Mouse (Mus musculus): ENCODE data around the gene Tcea3. TPM values are rescaled to one million over a fixed set of nuclear protein-coding genes. Genes with fewer than 3 reads are reported as not detected.

Gene Tcea3
- polyA plus RNA-seq, 1 experiment from 2014 or later, result 1.7 TPM

- no peak for ATAC-seq (ENCODE audit: low FRiP score)
- Histone ChIP-seq H3K27me3 (ENCODE audit: control insufficient read depth, insufficient read depth, low read length) (peaks cover 2% of the 10 kb centered on the region; the same call in 1 of the 2 replicates), H3K4me1 (ENCODE audit: control insufficient read depth, insufficient read depth, low read length) (peaks cover 5% of the 10 kb centered on the region; the same call in 1 of the 2 replicates), H3K9me3 (ENCODE audit: control insufficient read depth, low read length) (no peaks in the 10 kb centered on the region), H3K4me3 (ENCODE audit: low read depth, low read length) (no peak overlapping the region), H3K4me2 (no peak overlapping the region), H3K27ac (ENCODE audit: low read depth, low read length) (no peak overlapping the region), H3K36me3 (ENCODE audit: control insufficient read depth, insufficient read depth, low read length) (no peaks in the 10 kb centered on the region), H3K9ac (ENCODE audit: low read length) (no peak overlapping the region)
- WGBS, result 85% methylated on average over 10 of the region's 10 CpGs
- DNase-seq (ENCODE audit: low spot score, missing footprints), result peak; percentile 84
Measured at GRCm38 (mm10) chr4:136256696-136257095, 9.2 kb downstream of the Tcea3 start.

GRCm38 (mm10) chr4:136259916-136260315, 12.4 kb downstream of the Tcea3 start:
- H3K4me2 ChIP-seq, result no peak overlapping the region
- DNase-seq (ENCODE audit: low spot score, missing footprints) (no peak), ATAC-seq (ENCODE audit: low FRiP score) (no peak)
- no peaks in the 10 kb centered on the region for H3K9me3 ChIP-seq (ENCODE audit: control insufficient read depth, low read length)
- no peaks in the 10 kb centered on the region for H3K36me3 ChIP-seq (ENCODE audit: control insufficient read depth, insufficient read depth, low read length)
- 52% methylated on average over 3 of the region's 3 CpGs for WGBS
- no peak overlapping the region for H3K27ac ChIP-seq (ENCODE audit: low read depth, low read length)
- no peak overlapping the region for H3K9ac ChIP-seq (ENCODE audit: low read length)
- no peak overlapping the region for H3K4me3 ChIP-seq (ENCODE audit: low read depth, low read length)
- H3K4me1 ChIP-seq (ENCODE audit: control insufficient read depth, insufficient read depth, low read length), result peaks cover 5% of the 10 kb centered on the region; the same call in 1 of the 2 replicates
- no peaks in the 10 kb centered on the region for H3K27me3 ChIP-seq (ENCODE audit: control insufficient read depth, insufficient read depth, low read length)

- Histone ChIP-seq H3K4me2 (no peak overlapping the region), H3K9ac (ENCODE audit: low read length) (0 out of 2 replicates have a peak overlapping the region, but pooled peaks have one; percentile 1), H3K4me1 (ENCODE audit: control insufficient read depth, insufficient read depth, low read length) (peaks cover 5% of the 10 kb centered on the region; the same call in 1 of the 2 replicates), H3K4me3 (ENCODE audit: low read depth, low read length) (no peak overlapping the region), H3K27me3 (ENCODE audit: control insufficient read depth, insufficient read depth, low read length) (no peaks in the 10 kb centered on the region), H3K36me3 (ENCODE audit: control insufficient read depth, insufficient read depth, low read length) (no peaks in the 10 kb centered on the region), H3K9me3 (ENCODE audit: control insufficient read depth, low read length) (no peaks in the 10 kb centered on the region), H3K27ac (ENCODE audit: low read depth, low read length) (no peak overlapping the region)
- 43% methylated on average over 10 of the region's 10 CpGs for WGBS
- DNase-seq (ENCODE audit: low spot score, missing footprints), result peak; percentile 98
- ATAC-seq (ENCODE audit: low FRiP score), result peak; percentile 54; the same call in 1 of the 2 replicates
Measured at GRCm38 (mm10) chr4:136260491-136261180, 13.1 kb downstream of the Tcea3 start.

GRCm38 (mm10) chr4:136261912-136262311, 14.4 kb downstream of the Tcea3 start:
- no peaks in the 10 kb centered on the region for H3K9me3 ChIP-seq (ENCODE audit: control insufficient read depth, low read length)
- DNase-seq (ENCODE audit: low spot score, missing footprints) (no peak), ATAC-seq (ENCODE audit: low FRiP score) (no peak)
- no peaks in the 10 kb centered on the region for H3K27me3 ChIP-seq (ENCODE audit: control insufficient read depth, insufficient read depth, low read length)
- H3K4me2 ChIP-seq, result no peak overlapping the region
- WGBS, result 86% methylated on average over 10 of the region's 10 CpGs
- no peak overlapping the region for H3K27ac ChIP-seq (ENCODE audit: low read depth, low read length)
- no peaks in the 10 kb centered on the region for H3K36me3 ChIP-seq (ENCODE audit: control insufficient read depth, insufficient read depth, low read length)
- no peak overlapping the region for H3K9ac ChIP-seq (ENCODE audit: low read length)
- H3K4me1 ChIP-seq (ENCODE audit: control insufficient read depth, insufficient read depth, low read length), result peaks cover 3% of the 10 kb centered on the region; the same call in 1 of the 2 replicates
- H3K4me3 ChIP-seq (ENCODE audit: low read depth, low read length), result no peak overlapping the region

GRCm38 (mm10) chr4:136263555-136263954, 16.0 kb downstream of the Tcea3 start:
- no peaks in the 10 kb centered on the region for H3K36me3 ChIP-seq (ENCODE audit: control insufficient read depth, insufficient read depth, low read length)
- no peak overlapping the region for H3K4me2 ChIP-seq
- peaks cover 3% of the 10 kb centered on the region; the same call in 1 of the 2 replicates for H3K4me1 ChIP-seq (ENCODE audit: control insufficient read depth, insufficient read depth, low read length)
- no peak overlapping the region for H3K9ac ChIP-seq (ENCODE audit: low read length)
- H3K4me3 ChIP-seq (ENCODE audit: low read depth, low read length), result no peak overlapping the region
- H3K27me3 ChIP-seq (ENCODE audit: control insufficient read depth, insufficient read depth, low read length), result no peaks in the 10 kb centered on the region
- no peaks in the 10 kb centered on the region for H3K9me3 ChIP-seq (ENCODE audit: control insufficient read depth, low read length)
- 94% methylated on average over 4 of the region's 4 CpGs for WGBS
- no peak overlapping the region for H3K27ac ChIP-seq (ENCODE audit: low read depth, low read length)
- no peak for ATAC-seq (ENCODE audit: low FRiP score)
- no peak for DNase-seq (ENCODE audit: low spot score, missing footprints)

- no peak overlapping the region for H3K27ac ChIP-seq (ENCODE audit: low read depth, low read length)
- DNase-seq (ENCODE audit: low spot score, missing footprints), result no peak
- no peak overlapping the region for H3K4me3 ChIP-seq (ENCODE audit: low read depth, low read length)
- H3K9ac ChIP-seq (ENCODE audit: low read length), result no peak overlapping the region
- H3K4me2 ChIP-seq, result no peak overlapping the region
- H3K36me3 ChIP-seq (ENCODE audit: control insufficient read depth, insufficient read depth, low read length), result no peaks in the 10 kb centered on the region
- no peaks in the 10 kb centered on the region for H3K4me1 ChIP-seq (ENCODE audit: control insufficient read depth, insufficient read depth, low read length)
- H3K9me3 ChIP-seq (ENCODE audit: control insufficient read depth, low read length), result no peaks in the 10 kb centered on the region
- ATAC-seq (ENCODE audit: low FRiP score), result no peak
- no peaks in the 10 kb centered on the region for H3K27me3 ChIP-seq (ENCODE audit: control insufficient read depth, insufficient read depth, low read length)
- 85% methylated on average over 9 of the region's 9 CpGs for WGBS
Measured at GRCm38 (mm10) chr4:136266716-136267343, 19.3 kb downstream of the Tcea3 start.

- H3K4me1 ChIP-seq (ENCODE audit: control insufficient read depth, insufficient read depth, low read length), result no peaks in the 10 kb centered on the region
- 97% methylated on average over 1 of the region's 1 CpGs for WGBS
- no peak overlapping the region for H3K4me2 ChIP-seq
- H3K9me3 ChIP-seq (ENCODE audit: control insufficient read depth, low read length), result peaks cover 11% of the 10 kb centered on the region; the same call in 1 of the 2 replicates
- no peak overlapping the region for H3K27ac ChIP-seq (ENCODE audit: low read depth, low read length)
- no peak for DNase-seq (ENCODE audit: low spot score, missing footprints)
- no peak overlapping the region for H3K4me3 ChIP-seq (ENCODE audit: low read depth, low read length)
- no peaks in the 10 kb centered on the region for H3K27me3 ChIP-seq (ENCODE audit: control insufficient read depth, insufficient read depth, low read length)
- no peak overlapping the region for H3K9ac ChIP-seq (ENCODE audit: low read length)
- ATAC-seq (ENCODE audit: low FRiP score), result no peak
- H3K36me3 ChIP-seq (ENCODE audit: control insufficient read depth, insufficient read depth, low read length), result no peaks in the 10 kb centered on the region
Measured at GRCm38 (mm10) chr4:136268912-136269311, 21.4 kb downstream of the Tcea3 start.

- WGBS, result 86% methylated on average over 8 of the region's 8 CpGs
Measured at GRCm38 (mm10) chr4:136270648-136271047, 23.1 kb downstream of the Tcea3 start.

GRCm38 (mm10) chr4:136281097-136281496, 33.6 kb downstream of the Tcea3 start:
- no peak overlapping the region for H3K4me3 ChIP-seq (ENCODE audit: low read depth, low read length)
- no peaks in the 10 kb centered on the region for H3K36me3 ChIP-seq (ENCODE audit: control insufficient read depth, insufficient read depth, low read length)
- DNase-seq (ENCODE audit: low spot score, missing footprints), result no peak
- 87% methylated on average over 8 of the region's 8 CpGs for WGBS
- no peak for ATAC-seq (ENCODE audit: low FRiP score)
- no peaks in the 10 kb centered on the region for H3K27me3 ChIP-seq (ENCODE audit: control insufficient read depth, insufficient read depth, low read length)
- no peak overlapping the region for H3K27ac ChIP-seq (ENCODE audit: low read depth, low read length)
- H3K4me1 ChIP-seq (ENCODE audit: control insufficient read depth, insufficient read depth, low read length), result peaks cover 28% of the 10 kb centered on the region
- no peak overlapping the region for H3K9ac ChIP-seq (ENCODE audit: low read length)
- no peaks in the 10 kb centered on the region for H3K9me3 ChIP-seq (ENCODE audit: control insufficient read depth, low read length)
- H3K4me2 ChIP-seq, result no peak overlapping the region

More at GRCm38 (mm10) chr4:136270648-136271047, 23.1 kb downstream of the Tcea3 start:
- H3K9me3 ChIP-seq (ENCODE audit: control insufficient read depth, low read length), result peaks cover 11% of the 10 kb centered on the region; the same call in 1 of the 2 replicates
- DNase-seq (ENCODE audit: low spot score, missing footprints) (no peak), ATAC-seq (ENCODE audit: low FRiP score) (no peak)
- no peak overlapping the region for H3K4me2 ChIP-seq
- no peaks in the 10 kb centered on the region for H3K4me1 ChIP-seq (ENCODE audit: control insufficient read depth, insufficient read depth, low read length)
- H3K27ac ChIP-seq (ENCODE audit: low read depth, low read length), result no peak overlapping the region
- H3K9ac ChIP-seq (ENCODE audit: low read length), result no peak overlapping the region
- H3K4me3 ChIP-seq (ENCODE audit: low read depth, low read length), result no peak overlapping the region
- H3K36me3 ChIP-seq (ENCODE audit: control insufficient read depth, insufficient read depth, low read length), result no peaks in the 10 kb centered on the region
- no peaks in the 10 kb centered on the region for H3K27me3 ChIP-seq (ENCODE audit: control insufficient read depth, insufficient read depth, low read length)

Measured in midbrain, embryonic 11.5 days (tissue).